Mouse (Mus musculus): ENCODE data around the gene Trim54. TPM values are rescaled to one million over a fixed set of nuclear protein-coding genes. Genes with fewer than 3 reads are reported as not detected.

Trim54 gene
- total RNA-seq, 2 experiments from 2014 or later, result not detected

Other genes with a start within 250 kb of the Trim54 start
- gene Tmem214, start 248.7 kb upstream of the Trim54 start, total RNA-seq (2021), result 10 to 100 TPM; 67.5 to 80.3 TPM
- gene Agbl5, start 228.0 kb upstream of the Trim54 start, total RNA-seq (2021), result 10 to 100 TPM; 12.8 to 17.3 TPM
- 10 to 100 TPM; 97.4 to 99.4 TPM for gene Ost4, start 208.9 kb upstream of the Trim54 start, total RNA-seq (2021)
- gene Emilin1, start 203.3 kb upstream of the Trim54 start, total RNA-seq (2021), result 1 to 10 TPM; 2.0 to 2.3 TPM
- gene Khk, start 195.3 kb upstream of the Trim54 start, total RNA-seq (2021), result 10 to 100 TPM; 10.1 to 13.6 TPM
- 10 to 100 TPM; 16.5 to 16.7 TPM for gene Cgref1, start 171.1 kb upstream of the Trim54 start, total RNA-seq (2021)
- gene Preb, start 156.4 kb upstream of the Trim54 start, total RNA-seq (2021), result 100 to 1,000 TPM; 115 to 137 TPM
- gene Tcf23, start 148.1 kb upstream of the Trim54 start, total RNA-seq (2021), result under 1 TPM; 0.10 to 0.13 TPM
- 10 to 100 TPM; 73.7 to 77.5 TPM for gene Atraid, start 68.4 kb upstream of the Trim54 start, total RNA-seq (2021)
- 10 to 100 TPM; 13.7 to 14.2 TPM for gene Slc5a6, start 67.8 kb upstream of the Trim54 start, total RNA-seq (2021)
- gene Cad, start 61.9 kb upstream of the Trim54 start, total RNA-seq (2021), result 10 to 100 TPM; 22.3 to 25.5 TPM
- not detected for gene Dnajc5g, start 10.4 kb upstream of the Trim54 start, total RNA-seq (2021)
- 10 to 100 TPM; 73.6 to 76.8 TPM for gene Slc30a3, start 8.5 kb upstream of the Trim54 start, total RNA-seq (2021)
- not detected for gene Ucn, start 22.1 kb downstream of the Trim54 start, total RNA-seq (2021)
- 10 to 100 TPM; 61.2 to 62.2 TPM for gene Mpv17, start 37.5 kb downstream of the Trim54 start, total RNA-seq (2021)
- gene Gm29609, start 63.2 kb downstream of the Trim54 start, total RNA-seq (2021), result 1 to 10 TPM; 3.2 to 3.4 TPM
- gene Gtf3c2, start 63.4 kb downstream of the Trim54 start, total RNA-seq (2021), result 10 to 100 TPM; 58.5 to 66.8 TPM
- 10 to 100 TPM; 77.0 to 83.7 TPM for gene Snx17, start 76.5 kb downstream of the Trim54 start, total RNA-seq (2021)
- gene Eif2b4, start 76.7 kb downstream of the Trim54 start, total RNA-seq (2021), result 10 to 100 TPM; 38.7 to 46.9 TPM
- 10 to 100 TPM; 29.2 to 30.4 TPM for gene Zfp513, start 85.6 kb downstream of the Trim54 start, total RNA-seq (2021)
- gene Ppm1g, start 104.0 kb downstream of the Trim54 start, total RNA-seq (2021), result 10 to 100 TPM; 74.4 to 75.3 TPM
- gene Nrbp1, start 124.2 kb downstream of the Trim54 start, total RNA-seq (2021), result 10 to 100 TPM; 81.6 to 84.8 TPM
- gene Gm9970, start 124.5 kb downstream of the Trim54 start, total RNA-seq (2021), result not detected
- 1 to 10 TPM; 3.0 to 3.7 TPM for gene Krtcap3, start 135.0 kb downstream of the Trim54 start, total RNA-seq (2021)
- gene Ift172, start 174.4 kb downstream of the Trim54 start, total RNA-seq (2021), result 10 to 100 TPM; 69.1 to 93.8 TPM
- 100 to 1,000 TPM; 144 to 187 TPM for gene Fndc4, start 179.4 kb downstream of the Trim54 start, total RNA-seq (2021)
- under 1 TPM in 1 of 2 experiments, not detected in 1; 0.10 TPM for gene Gckr, start 180.7 kb downstream of the Trim54 start, total RNA-seq (2021)

All from layer of hippocampus, postnatal 36 days (tissue).